Mouse (Mus musculus) left cerebral cortex, adult 18-20 months (tissue): ENCODE results near the gene Ppp4r3b. TPM values are rescaled to one million over a fixed set of nuclear protein-coding genes. Genes with fewer than 3 reads are reported as not detected.

Experiments used
- DNase-seq, 2 experiments: peaks; one replicate each; pipeline ENCODE4 v3.0.0; 2021 to 2022; ENCODE audit warnings: low spot score in 2 of 2, mixed read lengths in 1 of 2
- long read RNA-seq, 2 experiments: library from polyadenylated mRNA; stranded (forward); transcript quantifications; one replicate each; pipeline ENCODE4 v2.0.0; 2021
- total RNA-seq, 2 experiments: library from RNA; stranded (reverse); gene quantifications; 2 replicates each; pipeline ENCODE4 v1.2.3; 2021

Gene Ppp4r3b
- 10 to 100 TPM; 53.6 to 54.1 TPM for total RNA-seq
- long read RNA-seq, experiment 1, full-length matches to known transcripts: 41 of 55 reads
- long read RNA-seq, experiment 1, partial matches to known transcripts: 4 of 55 reads
- long read RNA-seq, experiment 1, other reads (novel, unspliced or antisense): 10 of 55 reads
- long read RNA-seq, experiment 2, full-length matches to known transcripts: 19 of 29 reads
- long read RNA-seq, experiment 2, partial matches to known transcripts: 4 of 29 reads
- long read RNA-seq, experiment 2, other reads (novel, unspliced or antisense): 6 of 29 reads

- DNase-seq: peak; percentile 98 to 99
Observed at GRCm38 (mm10) chr11:29172563-29173124, at the start of gene Ppp4r3b. Ppp4r3b (plus strand) TSS chr11:29172890.

DNA sequence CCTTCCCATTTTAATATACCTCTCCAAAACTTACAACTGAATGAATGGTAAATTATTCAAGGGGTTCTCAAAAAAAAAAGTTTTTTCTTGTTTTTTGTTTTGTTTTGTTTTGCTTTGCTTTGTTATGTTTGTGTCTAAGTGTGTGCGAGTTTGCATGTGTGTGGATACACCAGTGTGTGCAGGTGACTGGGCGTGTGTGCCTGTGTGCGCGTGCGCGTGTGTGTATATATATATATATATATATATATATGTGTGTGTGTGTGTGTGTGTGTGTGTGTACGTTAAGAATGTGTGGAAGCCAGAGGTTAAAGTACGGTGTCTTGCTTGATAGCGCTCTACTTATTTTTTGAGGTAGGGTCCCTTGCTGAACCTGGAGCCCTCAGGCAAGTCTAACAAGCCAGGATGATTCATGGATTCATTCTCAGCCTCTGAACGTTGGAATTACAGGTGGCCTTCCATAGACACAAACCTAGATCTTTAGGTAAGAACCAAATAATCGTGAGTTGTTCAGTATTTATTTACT, 42.8 kb upstream of the Ppp4r3b start:
- DNase-seq: peak in 1 of 2 experiments; percentile 6

DNA sequence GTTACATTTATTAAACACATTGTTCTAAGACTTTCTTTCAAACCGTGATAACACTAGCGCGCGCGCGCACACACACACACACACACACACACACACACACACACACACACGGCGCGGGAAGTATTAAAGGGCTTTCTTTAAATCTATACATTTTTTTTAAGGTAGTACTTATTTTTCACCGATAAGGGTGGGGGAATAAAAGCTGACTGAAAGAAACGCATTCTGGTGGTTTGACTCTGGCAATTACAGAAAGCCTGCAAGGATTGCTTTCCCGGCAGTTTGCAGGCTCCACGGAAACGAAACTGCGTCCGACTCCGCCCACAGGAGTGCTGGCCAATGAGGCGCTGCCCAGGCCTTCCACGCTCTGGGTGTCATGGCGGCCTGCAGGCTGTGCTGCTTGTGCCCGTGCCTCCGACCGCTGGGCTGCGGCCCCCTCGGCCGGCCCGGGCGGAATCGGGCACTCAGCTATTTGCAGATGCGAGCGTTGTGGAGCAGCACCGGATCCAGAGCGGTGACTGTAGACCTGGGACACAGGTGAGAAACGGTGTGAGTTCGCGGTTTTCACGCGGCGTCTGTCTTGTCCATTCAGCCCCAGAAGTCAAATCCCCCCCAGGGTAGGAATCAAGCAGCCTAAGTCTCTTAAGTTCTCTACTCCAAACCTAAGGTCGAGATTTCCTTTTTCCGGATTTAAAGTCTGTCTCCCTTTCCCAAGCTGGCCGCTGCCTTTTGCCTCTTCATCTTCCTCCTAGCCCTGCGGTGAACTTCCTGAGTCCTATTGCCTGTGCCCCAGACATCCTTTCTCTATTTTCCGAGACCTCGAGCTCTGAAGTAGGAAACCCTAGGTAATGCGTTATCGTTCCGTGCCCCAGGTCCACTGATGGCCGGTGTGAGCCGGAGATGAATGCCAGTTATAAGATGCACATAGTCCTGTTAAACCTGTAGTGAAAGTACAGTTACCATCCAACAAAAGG, 42.0 kb upstream of the Ppp4r3b start, which contains the start of gene Pnpt1:
Gene Pnpt1 (plus strand): TSS at position 360 of the 971 bp plus-strand sequence.
- peak; percentile 86 to 94 for DNase-seq

- no peak for DNase-seq
Observed at GRCm38 (mm10) chr11:29140671-29141070, 32.0 kb upstream of the Ppp4r3b start.

DNA sequence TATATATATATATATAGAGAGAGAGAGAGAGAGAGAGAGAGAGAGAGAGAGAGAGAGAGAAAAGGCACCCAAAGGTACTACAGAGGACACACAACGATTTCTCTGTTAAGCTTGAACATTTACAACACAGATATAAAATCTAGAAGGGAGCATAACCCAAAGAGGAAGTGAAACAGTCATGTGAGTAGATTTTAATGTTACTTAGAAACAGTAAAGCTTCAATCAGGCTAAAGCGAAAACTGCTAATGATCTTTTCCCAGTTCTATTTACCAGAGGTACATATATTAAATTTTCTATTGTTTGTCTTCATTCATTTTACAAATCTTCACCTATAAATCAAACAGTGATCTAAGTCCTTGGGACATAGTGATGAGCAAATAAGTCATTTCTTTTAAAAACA, 23.8 kb upstream of the Ppp4r3b start:
- DNase-seq: no peak

GRCm38 (mm10) chr11:29163569-29163968, 9.1 kb upstream of the Ppp4r3b start:
- DNase-seq: no peak

DNA sequence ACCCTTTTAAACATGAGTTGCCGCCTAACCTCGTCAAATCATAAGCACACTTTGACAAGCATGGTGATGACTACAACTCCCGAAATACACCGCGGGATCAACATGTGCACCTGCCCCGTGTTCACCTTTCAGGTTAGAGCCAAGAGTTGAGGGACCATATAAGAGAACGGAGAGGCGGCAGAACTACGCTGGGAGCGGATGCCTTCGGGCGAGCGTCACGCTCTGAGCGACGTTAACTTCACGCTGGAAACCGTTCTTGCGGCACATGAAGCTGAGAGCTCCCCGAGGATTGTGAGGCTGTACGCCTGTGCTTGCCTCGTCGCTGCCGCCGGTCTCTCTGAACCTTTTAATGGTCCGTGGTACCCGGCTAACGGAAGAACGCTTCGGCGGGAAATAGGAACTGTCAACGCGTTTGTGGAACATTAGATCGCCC, 715 bp upstream of the Ppp4r3b start:
- peak; percentile 44 to 50 for DNase-seq

GRCm38 (mm10) chr11:29173125-29173631, 488 bp downstream of the Ppp4r3b start:
- peak; percentile 25 to 36 for DNase-seq

DNA sequence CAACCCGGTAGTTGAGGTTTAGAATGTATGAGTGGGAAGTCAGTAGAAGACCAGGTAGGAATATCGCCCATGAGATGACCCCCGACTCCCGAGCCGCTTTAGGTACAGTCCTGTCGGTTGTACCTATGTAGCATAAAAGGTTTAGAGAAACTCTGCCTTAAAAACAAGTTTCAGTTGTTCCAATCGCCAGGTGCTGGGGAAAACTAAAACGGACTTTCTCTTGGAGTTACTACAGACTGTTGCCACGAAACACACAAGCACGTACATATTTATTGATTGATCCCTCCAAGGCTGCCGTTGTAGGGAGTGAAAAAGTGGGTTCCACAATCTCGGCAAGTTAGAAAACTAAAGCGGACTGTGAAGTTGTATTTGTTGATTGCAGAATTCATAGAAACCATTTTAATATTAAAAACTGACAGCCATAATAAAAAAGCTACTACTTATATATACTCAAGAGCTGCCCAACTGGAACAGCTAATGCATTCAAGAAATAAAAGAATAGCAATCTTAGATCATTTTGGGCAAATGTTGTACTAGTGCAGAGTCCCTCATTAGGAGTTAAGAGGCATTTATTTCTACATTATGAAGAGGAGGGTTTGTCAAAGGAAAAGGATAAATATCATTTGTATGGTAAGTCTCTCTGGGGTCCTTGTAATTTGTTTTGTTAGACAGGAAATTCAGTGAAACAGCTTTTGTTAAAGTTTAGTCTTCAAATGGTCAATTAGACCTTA, 1.2 kb downstream of the Ppp4r3b start:
- no peak for DNase-seq

GRCm38 (mm10) chr11:29179319-29179718, 6.6 kb downstream of the Ppp4r3b start:
- DNase-seq: no peak

- DNase-seq: no peak
Observed at GRCm38 (mm10) chr11:29180657-29181056, 8.0 kb downstream of the Ppp4r3b start.

DNA sequence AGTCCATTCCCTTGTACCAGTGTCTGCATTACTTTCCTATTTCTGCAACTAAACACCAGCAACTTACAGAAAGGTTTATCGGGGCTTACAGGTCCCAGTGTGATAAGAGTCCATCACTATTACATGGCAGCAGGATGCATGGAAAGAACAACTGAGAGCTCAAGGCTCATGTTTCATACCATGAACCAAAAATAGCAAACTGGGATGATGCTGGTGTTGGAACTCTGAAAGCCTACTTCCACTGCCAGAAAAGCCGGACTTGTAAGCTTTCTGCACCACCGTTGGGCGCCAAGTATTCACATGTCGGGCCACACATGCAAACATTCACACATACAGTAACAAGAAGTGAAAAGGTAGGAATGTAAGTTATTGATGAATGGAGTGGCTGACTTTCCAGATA, 9.1 kb downstream of the Ppp4r3b start:
- no peak for DNase-seq

DNA sequence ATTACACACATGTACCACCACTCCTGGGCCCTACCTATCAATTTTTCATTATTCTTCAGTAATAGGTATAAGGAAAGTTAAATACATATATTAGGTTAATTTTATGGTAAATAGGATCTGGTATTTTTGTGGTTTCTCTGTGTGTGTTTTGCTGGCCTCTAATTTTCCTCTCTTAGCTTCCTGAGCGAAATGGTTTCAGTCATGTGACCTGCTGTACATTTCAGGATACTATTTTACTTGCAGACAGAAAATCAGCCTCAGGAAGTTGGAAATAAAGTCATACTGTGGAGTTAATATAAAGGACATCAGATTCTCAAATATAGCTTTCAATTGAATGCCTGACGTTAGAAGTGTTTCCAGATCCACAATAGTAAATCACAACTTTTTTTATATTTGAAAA, 16.3 kb downstream of the Ppp4r3b start:
- DNase-seq: no peak

DNA sequence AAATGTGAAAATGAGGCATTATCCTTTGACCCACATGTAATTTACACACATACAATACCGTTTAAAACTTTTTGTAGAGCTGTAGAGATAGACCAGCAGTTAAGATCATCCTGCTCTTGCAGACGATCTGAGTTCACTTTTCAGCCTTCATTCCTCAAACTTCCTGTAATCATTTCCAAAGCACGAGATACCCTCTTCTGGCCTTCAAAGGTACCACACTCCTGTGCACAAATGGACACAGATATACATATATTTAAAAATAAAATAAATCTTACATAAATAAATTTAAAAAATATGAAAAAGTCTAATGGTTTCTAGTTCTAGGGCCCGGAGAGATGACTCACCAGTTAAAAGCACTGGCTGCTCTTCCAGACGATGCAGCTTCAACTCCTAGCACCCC, 31.0 kb downstream of the Ppp4r3b start:
- DNase-seq: no peak

- DNase-seq: no peak
Observed at GRCm38 (mm10) chr11:29209774-29210173, 37.1 kb downstream of the Ppp4r3b start.

DNA sequence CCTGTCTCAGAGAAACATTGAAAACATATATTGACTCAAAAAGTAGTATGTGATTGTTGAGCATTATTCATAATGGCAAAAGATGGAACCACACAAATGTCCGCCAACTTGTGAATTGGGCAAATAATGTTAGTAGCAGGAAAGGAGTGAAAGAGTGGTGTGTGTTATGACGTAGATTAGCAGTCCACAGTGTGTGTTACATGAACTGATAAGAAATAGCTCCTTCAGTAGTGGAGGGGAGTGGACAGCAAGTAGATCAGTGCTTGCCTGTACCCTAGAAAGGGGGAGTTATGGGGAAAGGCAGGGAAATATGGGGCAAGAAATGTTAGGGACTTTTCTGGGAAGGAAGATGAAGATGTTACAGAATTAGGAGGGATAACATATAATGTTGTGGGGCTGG, 43.5 kb downstream of the Ppp4r3b start:
- no peak for DNase-seq

GRCm38 (mm10) chr11:29219055-29219454, 46.4 kb downstream of the Ppp4r3b start:
- DNase-seq: no peak

DNA sequence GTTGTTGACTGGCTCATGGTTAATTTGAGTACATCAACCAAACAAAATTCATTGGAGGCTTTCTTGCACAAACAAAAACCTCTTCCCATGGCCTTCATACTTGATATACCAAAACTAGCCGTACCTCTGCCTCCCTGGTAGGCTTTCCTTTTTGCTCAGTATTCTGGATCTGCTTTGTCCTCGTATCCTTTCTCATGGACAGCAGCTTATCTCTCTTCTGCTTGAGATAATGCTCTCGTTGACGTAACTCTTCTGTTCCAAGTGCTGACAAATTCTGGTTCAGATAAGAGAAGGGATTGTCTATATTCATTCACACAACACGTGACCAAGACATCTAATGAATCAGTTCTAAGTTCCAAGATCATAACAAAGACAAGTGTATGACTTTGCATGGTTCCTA, 49.6 kb downstream of the Ppp4r3b start:
- no peak for DNase-seq

- DNase-seq: no peak
Observed at GRCm38 (mm10) chr11:29224754-29225153, 52.1 kb downstream of the Ppp4r3b start.

- no peak for DNase-seq
Observed at GRCm38 (mm10) chr11:29228957-29229356, 56.3 kb downstream of the Ppp4r3b start.

DNA sequence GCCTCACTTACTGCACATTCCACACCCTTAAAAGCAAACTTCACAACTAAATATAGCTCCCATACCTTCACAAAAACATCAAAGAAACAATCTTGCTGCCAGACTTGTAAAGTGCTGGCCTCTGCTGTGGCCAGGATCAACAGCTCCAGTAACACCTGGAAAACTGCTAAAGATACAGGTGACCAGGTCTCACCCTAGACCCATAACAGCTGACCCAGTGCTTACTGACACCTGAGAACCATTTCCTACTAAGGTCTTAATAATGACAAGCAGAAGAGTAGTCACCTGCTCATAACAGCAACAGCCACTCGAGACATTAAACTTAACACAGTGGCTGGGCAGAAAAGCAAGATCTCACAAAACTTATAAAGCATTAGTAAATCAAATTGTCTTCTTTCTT, 60.9 kb downstream of the Ppp4r3b start:
- DNase-seq: no peak
